Mouse (Mus musculus) cerebellum, adult 2 months (tissue): ENCODE data around the gene Ift43.

Experiments
- CTCF ChIP-seq: fragments of 200-500 bp; IDR thresholded peaks from 2 replicates; pipeline ENCODE4 v1.5.1; 2011; ENCODE audit warnings: low read depth, mild to moderate bottlenecking, control low read depth, low read length, moderate library complexity, borderline replicate concordance; ENCODE audit not compliant: insufficient read depth
- POLR2A ChIP-seq: fragments of 200-500 bp; IDR thresholded peaks from 2 replicates; pipeline ENCODE4 v1.6.1; 2011; ENCODE audit warnings: low read length, control low read depth, borderline replicate concordance; ENCODE audit not compliant: insufficient read depth

- TF ChIP-seq CTCF (no peak), POLR2A (no peak)
Measured at GRCm38 (mm10) chr12:86047376-86047775, 35.0 kb upstream of the Ift43 start.
